Mouse (Mus musculus): ENCODE measurements at regions not wholly inside any gene's neighbourhood (a gene's known extent, or its start where the extent isn't known, plus 50 kb on each side); places are given as distances from the start of the nearest gene placed in this dataset.
"Not testable (repeated sequence)": the region's sequence is repeated elsewhere in the genome, so short reads cannot be mapped to it uniquely, and the experiment has no call there.

DNA sequence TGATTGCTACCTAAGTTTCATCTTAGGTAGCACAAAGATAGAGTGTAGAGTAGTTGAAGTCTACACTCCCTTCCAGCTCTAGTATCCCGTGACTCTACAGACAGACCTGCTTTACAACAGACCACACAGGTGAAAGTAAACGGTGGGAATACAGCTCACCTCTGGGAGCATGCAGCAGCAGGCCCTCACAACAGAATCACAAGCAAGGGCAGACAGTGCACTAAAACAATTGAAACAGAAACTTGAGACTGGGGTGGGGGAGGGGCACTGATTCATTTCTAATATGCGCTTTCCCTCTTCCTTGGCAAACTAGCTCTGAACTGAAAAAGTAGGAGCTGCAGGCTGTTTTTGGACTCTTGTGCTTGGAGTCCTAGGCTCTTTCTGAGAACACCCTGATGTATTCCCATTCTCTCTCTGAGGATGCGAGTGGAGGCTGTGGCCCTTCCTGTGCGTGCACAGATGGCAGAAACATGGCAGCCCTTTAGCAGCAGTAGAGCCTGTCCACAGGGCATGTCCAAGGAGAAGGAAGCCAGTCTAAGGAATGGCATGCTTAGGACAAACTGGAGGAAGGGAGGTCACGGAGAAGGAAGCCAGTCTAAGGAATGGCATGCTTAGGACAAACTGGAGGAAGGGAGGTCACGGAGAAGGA lies 152.5 kb upstream of the Unc93a2 start:
- DNase-seq (ENCODE audit: low spot score) = no peak

DNA sequence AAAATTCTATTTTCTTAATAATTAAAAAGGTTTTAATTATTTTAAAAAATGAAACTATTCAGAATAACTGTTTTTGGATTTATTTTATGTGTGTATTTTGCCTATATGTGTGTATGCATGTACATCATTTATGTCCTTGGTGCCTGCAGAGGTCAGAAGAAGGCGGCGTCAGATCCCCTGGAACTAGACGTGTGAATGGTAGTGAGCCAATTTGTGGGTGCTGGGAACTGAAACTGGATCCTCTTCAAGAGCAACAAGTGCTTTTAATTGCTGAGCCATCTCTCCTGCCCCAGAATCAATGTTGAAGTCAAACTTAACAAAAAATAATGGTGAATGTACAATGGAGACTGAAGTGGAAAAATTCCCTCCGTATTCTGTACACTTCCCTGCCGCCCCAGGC lies 151.9 kb upstream of the Unc93a2 start:
- DNase-seq (ENCODE audit: low spot score) = no peak

DNA sequence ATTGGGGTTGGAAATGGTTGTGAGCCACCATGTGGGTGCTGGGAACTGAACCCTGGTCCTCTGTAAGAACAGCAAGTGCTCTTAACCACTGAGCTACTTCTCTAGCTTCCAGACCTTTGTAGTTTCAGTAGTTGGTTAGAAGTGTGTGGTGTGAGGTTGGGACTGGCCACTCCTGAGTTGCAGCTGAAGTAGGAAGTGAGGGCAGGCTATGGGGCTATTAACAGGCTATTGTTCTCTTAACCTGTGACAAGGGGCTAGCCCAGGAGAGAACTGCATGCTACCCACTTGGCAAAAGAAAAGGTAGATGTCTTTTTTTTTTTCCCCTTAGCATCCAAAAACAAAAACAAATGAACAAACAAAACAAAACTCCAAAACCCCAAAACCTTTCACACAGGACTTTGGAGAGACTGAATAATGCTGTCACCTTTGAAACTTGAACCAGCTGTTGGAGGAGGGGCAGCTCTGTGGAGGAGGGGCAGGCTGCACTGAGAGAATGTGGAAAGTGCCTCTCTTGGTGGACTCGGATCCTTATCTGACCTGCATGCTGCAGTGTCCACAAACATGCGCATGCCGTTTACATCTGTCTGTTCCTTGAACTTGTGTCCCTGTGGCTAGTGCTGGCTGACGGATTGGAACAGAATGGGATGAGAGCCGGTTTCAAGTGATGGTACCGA lies 149.3 kb upstream of the Unc93a2 start:
- no peak for DNase-seq (ENCODE audit: low spot score)

DNA sequence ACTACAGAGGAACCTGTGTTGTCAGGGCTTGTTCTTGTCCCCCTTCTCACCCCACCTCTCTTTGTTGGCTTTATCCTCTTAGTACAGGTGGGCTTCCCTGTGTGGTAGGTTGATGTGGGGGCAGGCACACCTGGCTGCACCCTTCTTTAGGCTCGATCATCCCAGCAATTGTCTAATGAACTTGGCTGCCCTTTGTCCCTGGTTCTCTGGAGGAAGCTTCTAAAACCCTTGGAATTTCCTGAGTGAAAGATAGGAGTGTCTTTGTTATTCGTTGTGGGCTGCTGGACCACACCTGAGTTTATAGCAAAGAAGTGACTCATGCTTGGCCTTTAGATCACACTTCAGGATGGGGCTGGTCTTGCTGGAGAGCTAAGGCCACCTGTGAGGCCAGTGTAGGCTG lies 148.3 kb upstream of the Unc93a2 start:
- DNase-seq (ENCODE audit: low spot score) = no peak

DNA sequence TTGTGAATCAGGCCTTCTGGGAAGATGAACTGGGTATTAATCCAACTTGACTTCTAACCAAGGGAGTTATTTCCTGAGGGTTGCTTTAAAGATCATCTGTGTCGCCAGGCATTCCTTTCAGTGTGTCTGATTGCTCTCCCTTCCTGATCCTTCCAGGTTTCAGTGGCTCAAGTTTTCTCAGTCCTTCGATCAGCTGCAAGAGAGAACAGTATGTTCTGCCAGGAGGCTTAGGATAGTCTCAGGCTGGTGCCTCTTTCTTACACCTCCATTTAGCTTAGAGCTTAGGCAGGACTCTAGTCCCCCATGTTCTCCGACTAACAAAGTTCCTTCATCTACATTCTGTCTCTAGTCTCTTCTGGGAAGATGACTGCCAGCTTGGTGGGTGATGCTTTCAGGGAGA lies 147.4 kb upstream of the Unc93a2 start:
- no peak for DNase-seq (ENCODE audit: low spot score)

DNA sequence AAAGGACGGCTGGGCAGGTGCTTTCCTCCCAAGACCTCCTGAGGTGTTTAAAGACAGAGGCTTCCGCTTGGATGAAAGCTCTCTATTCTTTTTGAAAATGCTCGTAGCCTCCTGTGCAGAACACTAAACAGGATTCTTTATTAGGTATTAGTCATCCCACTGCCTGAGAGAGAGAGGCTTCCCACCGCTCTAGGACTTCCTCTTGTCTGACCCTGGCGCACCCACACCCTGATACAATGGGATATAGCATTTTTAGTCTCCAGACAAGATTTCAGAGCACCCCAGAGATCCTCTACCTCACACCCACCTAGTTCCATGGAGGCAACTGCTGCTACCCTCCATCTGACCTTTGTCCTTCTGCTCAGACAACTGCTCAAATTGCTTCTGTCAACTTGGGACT lies 144.0 kb upstream of the Unc93a2 start:
- no peak for DNase-seq (ENCODE audit: low spot score)

DNA sequence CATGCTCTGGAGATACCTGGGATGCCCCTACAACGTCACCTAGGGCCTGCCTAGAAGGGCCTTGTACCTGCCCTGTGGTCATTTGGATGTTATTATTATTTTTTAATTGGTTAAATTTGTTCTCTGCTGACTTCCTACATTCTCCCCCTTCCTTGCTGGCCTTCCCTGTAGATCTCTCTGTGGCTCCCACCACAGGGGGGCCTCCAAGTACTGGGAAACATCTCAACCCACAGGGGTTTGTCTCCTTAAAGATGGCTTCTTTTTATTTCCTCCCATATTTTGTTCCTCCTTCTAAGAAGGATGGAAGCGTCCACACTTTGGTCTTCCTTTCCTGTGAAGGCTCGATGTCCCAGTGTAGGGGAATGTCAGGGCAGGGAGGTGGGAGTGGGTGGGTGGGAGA lies 142.4 kb upstream of the Unc93a2 start:
- DNase-seq (ENCODE audit: low spot score) = no peak

DNA sequence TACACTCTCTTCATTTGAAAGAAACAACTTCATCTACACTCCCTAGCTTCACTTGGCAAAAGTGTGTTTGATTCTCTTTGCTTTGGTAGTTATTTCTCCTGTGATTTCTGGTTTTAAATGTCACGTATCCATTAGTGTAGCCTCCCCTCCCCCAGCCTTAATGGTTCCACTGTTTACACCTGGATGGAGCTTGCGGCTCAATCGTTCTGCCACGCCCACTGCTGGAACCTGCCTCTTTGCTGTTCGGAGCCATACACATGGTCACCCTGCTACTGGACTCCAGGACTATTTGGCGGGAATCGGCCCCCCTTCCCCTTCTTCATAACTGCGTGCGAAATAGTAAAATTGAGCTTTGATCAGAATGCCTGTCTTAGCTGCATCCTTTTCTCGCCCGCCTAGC lies 139.2 kb upstream of the Unc93a2 start:
- DNase-seq (ENCODE audit: low spot score) = not testable (repeated sequence)

DNA sequence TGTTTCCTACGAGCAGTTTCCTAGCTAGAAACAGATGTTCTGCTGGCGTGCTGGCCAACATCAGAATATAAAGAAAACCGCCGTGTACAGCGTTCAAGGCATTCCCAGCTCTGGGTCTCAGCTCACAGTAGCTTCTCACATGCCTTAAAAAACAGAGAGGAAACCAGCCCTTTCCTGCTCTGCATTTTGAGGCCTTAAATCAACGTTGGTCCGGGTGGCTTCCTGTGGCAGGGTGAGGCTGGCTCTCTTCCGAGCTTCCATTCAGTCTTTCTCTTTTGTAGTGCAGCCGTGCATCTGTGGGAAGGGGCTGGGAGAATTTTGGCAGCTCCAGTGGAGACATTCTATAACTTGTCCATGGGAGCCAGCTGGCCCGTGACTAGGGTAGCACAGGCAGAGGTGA lies 135.9 kb upstream of the Unc93a2 start:
- no peak for DNase-seq (ENCODE audit: low spot score)

Measured in ovary, postnatal 36 days (tissue).